Mouse (Mus musculus) layer of hippocampus, adult 2 months (tissue): ENCODE data around the gene Olfr1502. TPM values are rescaled to one million over a fixed set of nuclear protein-coding genes. Genes with fewer than 3 reads are reported as not detected.
A peak's percentile ranks its signal among the peaks of the same experiment; 100 is the strongest.
"Not testable (repeated sequence)": the region's sequence is repeated elsewhere in the genome, so short reads cannot be mapped to it uniquely, and the experiment has no call there.

Experiments
- DNase-seq, 2 experiments: peaks; one replicate each; pipeline ENCODE4 v3.0.0; 2022; ENCODE audit warnings: low spot score in 2 of 2
- H3K27ac ChIP-seq: fragments of 200-600 bp; 2 replicates; pipeline ENCODE4 v1.8.1; 2022
- H3K4me3 ChIP-seq: fragments of 200-600 bp; 2 replicates; pipeline ENCODE4 v1.8.1; 2022; ENCODE audit warnings: mild to moderate bottlenecking
- CTCF ChIP-seq: fragments of 200-600 bp; conservative IDR thresholded peaks from 2 replicates; pipeline ENCODE4 v1.8.1; 2022; ENCODE audit warnings: antibody characterized with exemption, mild to moderate bottlenecking, moderate library complexity
- long read RNA-seq, 2 experiments: library from polyadenylated mRNA; stranded (forward); transcript quantifications; one replicate each; pipeline ENCODE4 v2.0.0; 2021; ENCODE audit warnings: borderline mapping rate in 2 of 2
- total RNA-seq, 2 experiments: library from RNA; stranded (reverse); gene quantifications; 2 replicates each; pipeline ENCODE4 v1.2.3; 2021

Gene Olfr1502
- total RNA-seq: not detected
- long read RNA-seq, experiment 1: 0 reads
- long read RNA-seq, experiment 2: 0 reads

GRCm38 (mm10) chr19:13861495-13861894 is at the start of gene Olfr1502:
Gene Olfr1502 (plus strand): TSS chr19:13861795.
- TF ChIP-seq CTCF: no peak
- Histone ChIP-seq H3K27ac (no peak within 1 kb of the TSS), H3K4me3 (no peak within 1 kb of the TSS)
- DNase-seq: no peak

GRCm38 (mm10) chr19:13812823-13813222 is 48.8 kb upstream of the Olfr1502 start:
- no peak overlapping the region for H3K27ac ChIP-seq
- no peak overlapping the region for H3K4me3 ChIP-seq
- DNase-seq: no peak
- peak; percentile 60 for TF ChIP-seq CTCF

DNA sequence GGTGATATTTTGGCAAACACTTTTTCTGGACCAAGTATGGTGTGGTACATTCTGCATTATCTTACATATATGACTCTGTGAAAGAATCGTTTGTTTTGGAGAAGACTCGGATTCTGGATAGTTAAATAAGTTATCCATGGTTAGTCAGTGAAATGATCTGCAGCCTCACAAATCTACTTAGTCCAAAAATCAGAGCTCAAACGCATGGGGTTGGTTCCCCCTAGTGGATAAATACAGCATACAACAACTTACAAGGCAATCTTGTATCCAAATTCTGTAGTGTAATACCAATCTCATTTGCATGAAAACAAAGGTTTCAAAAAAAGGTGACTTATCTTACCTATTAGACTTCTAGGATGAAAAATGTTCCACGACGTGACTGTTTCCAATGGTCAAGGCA is 42.8 kb upstream of the Olfr1502 start:
- Histone ChIP-seq H3K4me3 (no peak overlapping the region), H3K27ac (no peak overlapping the region)
- peak; percentile 3 to 14 for DNase-seq
- TF ChIP-seq CTCF: peak; percentile 82

DNA sequence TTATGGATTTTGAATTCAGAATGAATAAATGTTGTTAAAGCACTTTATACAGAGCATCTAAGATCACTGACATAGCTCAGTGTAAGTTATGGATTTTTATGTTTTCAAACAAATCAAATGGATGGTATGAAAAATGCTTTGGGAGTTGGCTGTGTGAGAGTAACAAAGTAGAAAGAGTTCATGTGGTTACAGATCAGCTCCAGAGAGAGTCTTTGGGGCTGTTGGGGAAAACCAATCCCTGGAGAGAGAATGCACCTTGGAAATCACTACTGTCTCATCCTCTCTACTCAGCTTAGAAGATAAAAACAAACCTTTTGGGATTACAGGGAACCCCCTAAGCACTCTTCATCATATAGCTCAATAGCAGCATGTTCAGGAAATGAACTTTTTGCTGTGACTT is 42.2 kb upstream of the Olfr1502 start, which contains the start of gene Olfr1499:
TSS of gene Olfr1499 (minus strand) at position 101 of the 400 bp plus-strand sequence.
- no peak within 1 kb of the TSS for H3K4me3 ChIP-seq
- TF ChIP-seq CTCF: no peak
- H3K27ac ChIP-seq: no peak within 1 kb of the TSS
- DNase-seq: no peak

GRCm38 (mm10) chr19:13820847-13821246 is 40.7 kb upstream of the Olfr1502 start:
- DNase-seq: no peak
- Histone ChIP-seq H3K27ac (no peak overlapping the region), H3K4me3 (no peak overlapping the region)
- no peak for TF ChIP-seq CTCF

DNA sequence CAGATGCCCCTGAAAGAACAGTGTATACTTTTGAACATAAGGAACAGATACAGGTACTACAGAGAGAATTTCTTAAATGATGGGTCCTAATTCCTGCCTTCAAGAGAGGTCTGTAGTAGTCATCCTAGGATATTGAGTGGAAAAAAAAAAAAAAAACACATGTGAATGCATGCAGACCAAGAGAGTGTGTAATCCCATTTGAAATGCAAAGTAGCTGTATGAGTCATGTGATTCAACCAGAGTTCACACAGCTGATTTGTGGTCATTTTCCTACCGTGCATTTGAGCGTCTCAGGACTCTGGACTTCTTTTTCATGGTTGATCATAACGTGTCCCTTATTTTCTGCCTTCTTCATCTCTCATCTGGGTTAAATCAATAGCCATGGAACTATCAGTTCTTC is 33.1 kb upstream of the Olfr1502 start:
- no peak for DNase-seq
- Histone ChIP-seq H3K4me3 (no peak overlapping the region), H3K27ac (no peak overlapping the region)
- no peak for TF ChIP-seq CTCF

DNA sequence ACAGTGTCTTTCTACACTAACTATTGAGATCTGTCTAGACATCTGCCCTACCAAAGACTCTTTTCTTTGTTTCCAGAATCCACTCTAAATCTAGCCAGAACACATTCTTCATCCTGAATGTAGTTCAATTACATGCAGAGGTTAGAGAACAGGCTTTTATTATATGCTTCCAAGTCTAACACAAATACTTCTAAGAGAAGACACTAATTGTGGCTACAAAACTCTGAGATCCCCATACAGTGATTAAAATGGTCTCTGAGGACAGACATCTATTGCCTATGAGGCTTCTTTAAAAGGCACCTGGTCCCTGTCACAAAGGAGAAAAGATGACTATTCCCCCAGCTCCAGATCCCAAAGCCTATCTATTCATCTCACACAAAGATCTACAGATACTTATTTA is 31.2 kb upstream of the Olfr1502 start, which contains the start of gene Olfr1500:
TSS of gene Olfr1500 (minus strand) at position 101 of the 400 bp plus-strand sequence.
- no peak within 1 kb of the TSS for H3K4me3 ChIP-seq
- no peak within 1 kb of the TSS for H3K27ac ChIP-seq
- no peak for TF ChIP-seq CTCF
- DNase-seq: no peak

DNA sequence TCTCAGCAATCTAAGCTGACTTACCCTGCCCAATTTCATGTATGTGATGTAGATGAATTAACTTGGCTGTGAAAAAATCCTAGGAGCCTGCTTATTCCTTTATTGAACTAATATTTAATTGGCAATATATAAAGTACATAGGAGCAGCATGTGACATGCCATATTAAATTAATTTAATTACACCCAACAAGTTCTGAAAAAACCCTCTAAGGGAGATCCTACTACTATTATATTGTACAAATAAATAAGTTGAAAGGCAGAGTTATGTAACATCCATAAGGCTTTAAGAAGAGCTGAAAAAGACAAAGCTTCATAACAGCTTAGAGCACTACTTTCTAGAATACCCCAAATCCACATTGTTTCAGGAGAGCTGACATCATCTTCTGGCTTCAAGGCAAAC is 11.0 kb upstream of the Olfr1502 start, which contains the start of gene Olfr1501:
TSS of gene Olfr1501 (minus strand) at position 101 of the 400 bp plus-strand sequence.
- not testable (repeated sequence) for H3K27ac ChIP-seq, DNase-seq, H3K4me3 ChIP-seq

- H3K27ac ChIP-seq: no peak within 1 kb of the TSS
- no peak for DNase-seq
- no peak within 1 kb of the TSS for H3K4me3 ChIP-seq
- TF ChIP-seq CTCF: no peak
Observed at GRCm38 (mm10) chr19:13897828-13898227, 36.2 kb downstream of the Olfr1502 start, which contains the start of gene Olfr1504. Gene Olfr1504 (minus strand): TSS chr19:13897928.

Other genes with a start within 250 kb of the Olfr1502 start
- not detected for gene Olfr1487, start 244.4 kb upstream of the Olfr1502 start, total RNA-seq
- not detected for gene Olfr1489, start 230.2 kb upstream of the Olfr1502 start, total RNA-seq
- not detected for gene Olfr1490, start 210.7 kb upstream of the Olfr1502 start, total RNA-seq
- gene Olfr1491, start 164.5 kb upstream of the Olfr1502 start, total RNA-seq: not detected
- not detected for gene Olfr1493-ps1, start 138.5 kb upstream of the Olfr1502 start, total RNA-seq
- gene Olfr1494, start 122.1 kb upstream of the Olfr1502 start, total RNA-seq: not detected
- gene Olfr1495, start 97.2 kb upstream of the Olfr1502 start, total RNA-seq: not detected
- gene Olfr1496, start 83.9 kb upstream of the Olfr1502 start, total RNA-seq: not detected
- not detected for gene Olfr1497, start 63.6 kb upstream of the Olfr1502 start, total RNA-seq
- not detected for gene Olfr1499, start 42.3 kb upstream of the Olfr1502 start, total RNA-seq
- gene Olfr1500, start 31.3 kb upstream of the Olfr1502 start, total RNA-seq: not detected
- gene Olfr1501, start 11.1 kb upstream of the Olfr1502 start, total RNA-seq: not detected
- not detected for gene Olfr1504, start 36.1 kb downstream of the Olfr1502 start, total RNA-seq
- not detected for gene Olfr1505, start 51.7 kb downstream of the Olfr1502 start, total RNA-seq